Mouse (Mus musculus) heart, adult 2 months (tissue): Measurements from ENCODE around the gene Pop4. TPM values are rescaled to one million over a fixed set of nuclear protein-coding genes. Genes with fewer than 3 reads are reported as not detected.

Experiments
- DNase-seq, 2 experiments: peaks; one replicate each; pipeline ENCODE4 v3.0.0; 2021
- H3K27ac ChIP-seq: fragments of 200-600 bp; 2 replicates; pipeline ENCODE4 v1.8.1; 2022
- H3K27me3 ChIP-seq: fragments of 200-500 bp; 2 replicates; pipeline ENCODE4 v1.6.1; 2012; ENCODE audit warnings: mild to moderate bottlenecking, low read length, inconsistent platforms, mixed read lengths; ENCODE audit not compliant: control insufficient read depth, insufficient read depth
- H3K36me3 ChIP-seq: fragments of 200-500 bp; 2 replicates; pipeline ENCODE4 v1.6.1; 2012; ENCODE audit warnings: low read length, inconsistent platforms; ENCODE audit not compliant: control insufficient read depth, insufficient read depth
- H3K4me1 ChIP-seq: fragments of 200-500 bp; 2 replicates; pipeline ENCODE4 v1.6.1; 2011; ENCODE audit warnings: low read length; ENCODE audit not compliant: control insufficient read depth, insufficient read depth
- H3K4me3 ChIP-seq: fragments of 200-600 bp; 2 replicates; pipeline ENCODE4 v1.8.1; 2022
- H3K79me2 ChIP-seq: fragments of 200-500 bp; replicated peaks from 2 replicates; pipeline ENCODE4 v1.6.1; 2012; ENCODE audit warnings: mild to moderate bottlenecking, inconsistent platforms, low read length, moderate library complexity, mixed read lengths; ENCODE audit not compliant: control insufficient read depth, insufficient read depth
- H3K9ac ChIP-seq: fragments of 200-500 bp; 2 replicates; pipeline ENCODE4 v1.6.1; 2012; ENCODE audit warnings: low read depth, mild to moderate bottlenecking, control low read depth, inconsistent platforms, low read length, mixed read lengths
- CTCF ChIP-seq: fragments of 200-600 bp; IDR thresholded peaks from 2 replicates; pipeline ENCODE4 v1.8.1; 2022; ENCODE audit warnings: antibody characterized with exemption, mild to moderate bottlenecking, moderate library complexity
- EP300 ChIP-seq: fragments of 200-500 bp; IDR thresholded peaks from 2 replicates; pipeline ENCODE4 v1.6.1; 2011; ENCODE audit warnings: low read depth, low read length, control low read depth; ENCODE audit not compliant: insufficient read depth
- POLR2A ChIP-seq: fragments of 200-500 bp; IDR thresholded peaks from 2 replicates; pipeline ENCODE4 v1.6.1; 2011; ENCODE audit warnings: mild to moderate bottlenecking, low read depth, low read length, control low read depth; ENCODE audit not compliant: insufficient read depth
- WGBS: fragments of 180-500 bp; shearing (Covaris S2); methylation state at CpG from one replicate; pipeline ENCODE4 v1.1.7; 2018; 5-methylcytosine and 5-hydroxymethylcytosine counted together
- intact Hi-C: fragments of 180-260 bp; cut with DNase I; formaldehyde crosslinking; loops from one replicate; pipeline ENCODE4 v1.15.1; 2025
- polyA plus RNA-seq: library from polyadenylated mRNA; depleted of rRNA; stranded (reverse); fragments of >200 nt; gene quantifications from 2 replicates; pipeline ENCODE4 v1.2.3, GENCODE M21; 2012
- total RNA-seq, 2 experiments: library from RNA; stranded (reverse); gene quantifications; 2 replicates each; pipeline ENCODE4 v1.2.3; 2021

Pop4 gene
- total and polyA plus RNA-seq, 3 experiments: 6.8 to 10.8 (median 9.2) TPM

DNA sequence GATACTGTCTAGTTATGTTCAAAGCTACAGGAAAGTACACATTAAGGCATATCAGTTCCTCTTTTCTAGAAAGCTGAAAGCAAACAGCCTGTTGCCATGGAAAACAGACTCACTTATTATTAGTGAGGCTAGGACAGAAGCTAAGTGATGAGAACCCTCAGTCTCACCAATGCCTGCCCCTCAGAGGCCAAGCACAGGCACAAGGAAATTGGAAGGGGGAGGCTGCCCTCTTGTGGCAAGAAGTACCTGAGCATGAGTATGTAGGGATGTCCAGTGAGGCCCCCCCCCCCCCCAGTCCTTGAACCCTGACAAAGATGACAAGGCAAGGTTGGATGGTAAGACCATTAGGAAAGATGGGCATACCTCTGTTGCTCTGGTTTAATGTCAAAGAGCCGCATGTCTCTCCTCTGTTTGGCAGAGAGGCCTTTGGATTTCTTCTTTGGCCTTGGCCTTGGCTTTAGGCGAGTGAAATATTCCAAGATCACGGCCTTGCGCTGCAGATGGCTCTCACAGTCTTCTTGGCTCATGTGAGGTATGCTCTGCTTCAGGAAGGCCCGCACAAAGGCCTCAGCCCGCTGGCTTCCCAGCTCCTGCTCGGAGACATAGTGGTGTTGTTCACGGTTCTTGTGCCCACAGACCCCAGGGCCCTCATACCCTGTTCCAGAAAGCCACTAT, 4.1 kb downstream of the Pop4 start:
- TF ChIP-seq CTCF (peak; percentile 66), POLR2A (no peak), EP300 (0 out of 2 replicates have a peak, but pooled peaks have one; percentile 38)
- H3K36me3 ChIP-seq: peaks cover 2% of the 10 kb centered on the region; the same call in 1 of the 2 replicates

DNA sequence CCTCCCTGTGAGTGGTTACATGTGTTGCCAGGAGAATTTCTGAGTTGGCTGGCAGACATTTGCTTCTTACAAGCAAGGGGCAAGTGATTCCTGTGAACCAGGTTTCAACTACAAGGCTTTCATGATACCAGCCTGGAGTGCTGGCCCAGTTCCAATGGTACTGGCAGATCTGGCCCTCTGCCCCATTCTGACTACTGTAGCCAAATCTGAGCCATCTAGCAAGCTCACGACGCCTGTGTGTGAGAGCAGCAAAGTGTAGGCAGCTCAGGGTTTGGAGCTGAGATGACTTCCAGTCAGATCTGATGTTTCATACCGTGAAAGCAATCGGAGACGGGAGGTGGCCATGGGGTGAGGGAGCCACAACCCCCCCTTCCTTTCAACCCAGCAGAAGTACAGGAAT, 8.8 kb downstream of the Pop4 start:
- Histone ChIP-seq H3K27me3 (no peaks in the 10 kb centered on the region), H3K4me1 (peaks cover 1% of the 10 kb centered on the region), H3K36me3 (peaks cover 2% of the 10 kb centered on the region; the same call in 1 of the 2 replicates), H3K4me3 (no peak overlapping the region), H3K9ac (no peak overlapping the region), H3K79me2 (no peaks in the 10 kb centered on the region), H3K27ac (no peak overlapping the region)
- no peak for TF ChIP-seq POLR2A
- no peak for TF ChIP-seq EP300
- no peak for TF ChIP-seq CTCF
- peak in 1 of 2 experiments; percentile 9 for DNase-seq
- intact Hi-C loops: no loop called here
- 68% methylated on average over 5 of the region's 5 CpGs for WGBS

More for the DNA sequence above, 4.1 kb downstream of the Pop4 start:
- peak; percentile 36 to 57 for DNase-seq
- Histone ChIP-seq H3K4me3 (no peak overlapping the region), H3K4me1 (peaks cover 5% of the 10 kb centered on the region), H3K79me2 (no peaks in the 10 kb centered on the region), H3K27me3 (no peaks in the 10 kb centered on the region), H3K9ac (no peak overlapping the region), H3K27ac (no peak overlapping the region)
- intact Hi-C loops: loop anchor here (1.0 to 5.0 kb wide), 3 partner anchors 36 to 85 kb away; no protein-coding TSS in a partner anchor
- WGBS: 87% methylated on average over 8 of the region's 8 CpGs

DNA sequence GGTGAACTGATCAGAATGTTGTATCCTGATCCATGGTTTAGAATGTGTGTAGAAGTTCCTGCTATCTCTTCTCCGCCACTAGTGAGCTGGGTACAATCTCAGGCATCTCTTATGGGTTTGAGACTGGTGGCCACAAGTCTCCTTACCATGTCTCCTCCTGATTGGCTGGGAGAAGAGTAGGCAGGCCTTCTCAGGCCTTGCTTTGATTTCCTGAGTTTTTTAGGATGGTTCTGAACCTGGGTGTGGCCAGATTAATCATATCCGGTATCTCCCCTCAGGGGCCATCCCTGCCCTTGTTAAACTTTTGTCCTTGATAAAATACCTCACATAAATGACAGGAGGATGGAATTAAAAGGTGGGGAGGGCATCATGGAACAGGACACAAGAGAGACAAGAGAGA, 11.6 kb downstream of the Pop4 start:
- no peak for DNase-seq
- Histone ChIP-seq H3K4me3 (no peak overlapping the region), H3K27me3 (no peaks in the 10 kb centered on the region), H3K9ac (no peak overlapping the region), H3K79me2 (no peaks in the 10 kb centered on the region), H3K27ac (no peak overlapping the region), H3K4me1 (peaks cover 1% of the 10 kb centered on the region), H3K36me3 (no peaks in the 10 kb centered on the region)
- WGBS: 72% methylated on average over 2 of the region's 2 CpGs
- intact Hi-C loops: no loop called here
- TF ChIP-seq POLR2A (no peak), EP300 (no peak), CTCF (no peak)

DNA sequence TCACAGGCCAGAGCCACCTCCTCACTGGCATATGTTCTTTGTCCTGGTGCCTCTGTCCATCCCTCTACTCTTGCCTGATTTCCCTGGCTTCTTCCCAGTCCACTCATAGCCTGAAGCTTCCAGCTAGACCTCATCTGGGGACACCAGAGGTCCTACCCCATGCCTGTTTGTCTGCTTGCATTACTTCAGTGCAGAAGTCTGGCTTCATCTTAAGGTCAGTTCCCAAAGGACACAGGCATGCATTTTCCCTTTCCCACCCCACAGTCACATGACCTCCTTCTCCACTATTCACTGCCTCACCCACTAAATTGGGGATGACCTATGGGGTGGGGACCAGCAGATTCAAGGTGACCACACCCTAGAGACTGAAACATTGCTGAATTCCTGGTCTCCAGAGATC, 17.8 kb downstream of the Pop4 start:
- Histone ChIP-seq H3K27me3 (no peaks in the 10 kb centered on the region), H3K27ac (no peak overlapping the region), H3K4me1 (no peaks in the 10 kb centered on the region), H3K9ac (no peak overlapping the region), H3K36me3 (no peaks in the 10 kb centered on the region), H3K4me3 (no peak overlapping the region), H3K79me2 (no peaks in the 10 kb centered on the region)
- no peak for TF ChIP-seq CTCF
- no peak for TF ChIP-seq POLR2A
- no peak for TF ChIP-seq EP300
- DNase-seq: no peak
- intact Hi-C loops: no loop called here

DNA sequence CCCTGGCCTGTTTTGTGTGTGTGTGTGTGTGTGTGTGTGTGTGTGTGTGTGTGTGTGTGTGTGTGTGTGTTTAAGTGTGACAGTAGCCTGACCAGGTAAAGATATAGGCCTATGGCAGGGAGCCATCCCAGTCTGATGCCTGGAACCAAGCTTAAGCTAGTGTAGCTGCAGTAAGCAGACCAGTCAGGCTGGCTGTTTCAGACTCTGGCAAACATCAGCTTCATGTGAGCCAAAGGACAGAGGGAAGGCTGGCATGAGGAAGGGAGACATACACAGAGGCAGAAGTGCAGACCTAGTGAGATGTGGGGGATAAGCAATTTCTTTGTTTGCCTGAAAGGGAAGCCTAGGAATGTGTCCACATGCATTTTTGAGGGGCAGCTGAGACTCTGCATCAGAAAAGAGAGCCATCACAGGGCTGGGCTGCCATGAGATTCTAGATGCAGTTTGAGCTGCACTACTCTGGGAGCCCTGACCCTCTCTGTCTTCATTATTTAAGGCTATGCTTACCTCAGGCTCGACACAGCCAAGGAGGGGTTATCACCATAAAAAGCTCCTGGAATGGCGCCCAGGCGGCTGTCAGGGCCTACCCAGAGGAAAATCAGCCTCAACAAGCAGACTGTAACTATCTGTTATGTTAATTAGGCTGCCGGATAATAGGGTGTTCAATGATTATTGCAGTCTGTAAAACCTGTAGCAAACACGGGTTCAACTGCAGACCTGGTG, 19.6 kb downstream of the Pop4 start:
- H3K27me3 ChIP-seq: no peaks in the 10 kb centered on the region
- no peak overlapping the region for H3K4me3 ChIP-seq
- no peaks in the 10 kb centered on the region for H3K79me2 ChIP-seq
- no peak overlapping the region for H3K27ac ChIP-seq
- intact Hi-C loops: no loop called here
- WGBS: 31% methylated on average over 5 of the region's 5 CpGs
- H3K4me1 ChIP-seq: no peaks in the 10 kb centered on the region
- H3K9ac ChIP-seq: no peak overlapping the region
- DNase-seq: peak; percentile 21 to 37
- TF ChIP-seq CTCF: no peak
- H3K36me3 ChIP-seq: no peaks in the 10 kb centered on the region

DNA sequence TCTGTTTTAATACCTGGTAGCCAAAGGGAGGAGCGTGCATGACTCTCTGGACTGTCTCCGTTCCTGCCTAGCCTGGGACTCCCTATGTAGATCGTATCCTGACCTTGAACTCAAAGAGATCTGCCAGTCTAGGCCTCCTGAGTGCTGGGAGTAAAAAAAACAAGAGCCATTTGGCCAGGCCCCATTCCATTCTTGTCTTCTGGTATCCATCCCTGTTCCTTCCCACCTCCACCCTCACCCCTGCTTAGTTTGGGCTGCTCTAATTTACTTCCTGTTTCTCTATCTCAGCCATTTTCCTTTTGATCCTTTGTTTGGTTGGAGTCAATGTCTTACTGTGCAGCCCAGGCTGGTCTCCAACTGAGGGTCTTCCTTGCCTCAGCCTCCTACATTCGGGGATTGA, 28.8 kb downstream of the Pop4 start:
- no peaks in the 10 kb centered on the region for H3K27me3 ChIP-seq
- H3K4me3 ChIP-seq: no peak overlapping the region
- 78% methylated on average over 4 of the region's 4 CpGs for WGBS
- H3K9ac ChIP-seq: no peak overlapping the region
- no peak for DNase-seq
- no peak overlapping the region for H3K27ac ChIP-seq
- H3K4me1 ChIP-seq: no peaks in the 10 kb centered on the region
- no peaks in the 10 kb centered on the region for H3K79me2 ChIP-seq
- H3K36me3 ChIP-seq: no peaks in the 10 kb centered on the region
- intact Hi-C loops: no loop called here
- TF ChIP-seq CTCF: no peak
- no peak for TF ChIP-seq POLR2A
- no peak for TF ChIP-seq EP300
